Mouse (Mus musculus) heart, postnatal 0 days (tissue): ENCODE measurements around the gene Ranbp6.

ENCODE experiments used
- CTCF ChIP-seq: IDR thresholded peaks from 2 replicates; pipeline ENCODE4 v1.5.1; 2016; ENCODE audit warnings: antibody characterized with exemption, control low read depth, low read depth
- EP300 ChIP-seq: IDR thresholded peaks from 2 replicates; pipeline ENCODE4 v1.6.1; 2016; ENCODE audit warnings: antibody characterized with exemption, low read depth

- TF ChIP-seq CTCF (no peak), EP300 (no peak)
Measured at GRCm38 (mm10) chr19:29805917-29806785, 6.6 kb downstream of the Ranbp6 start, which contains the start of gene 9930021J03Rik.
